Mouse (Mus musculus): ENCODE measurements at regions not wholly inside any gene's neighbourhood (a gene's known extent, or its start where the extent isn't known, plus 50 kb on each side); places are given as distances from the start of the nearest gene placed in this dataset.

DNA sequence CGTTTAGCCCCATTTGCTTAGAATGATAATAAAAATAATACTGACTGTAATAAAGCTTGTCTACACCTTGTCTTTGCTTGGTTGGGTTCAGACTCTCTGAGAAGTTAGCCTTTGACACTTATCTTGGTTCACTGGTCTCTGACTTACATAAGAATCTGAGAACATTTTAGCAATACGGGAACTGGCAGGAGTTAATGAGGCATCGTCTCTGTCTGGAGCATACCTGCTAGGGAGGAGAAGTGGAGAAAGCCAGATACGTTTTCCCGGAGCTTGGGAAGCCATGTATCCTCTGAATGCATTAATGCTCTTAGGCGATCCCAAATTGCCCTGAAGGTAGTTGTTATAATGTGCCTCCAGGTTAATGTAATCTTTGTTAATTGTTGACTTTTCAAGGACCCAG, 152.6 kb upstream of the Map3k1 start:
- TF ChIP-seq POLR2A (IDR thresholded peaks at IDR 0.05; ENCODE audit: insufficient read depth, low read depth, low read length), result no peak
- no peak for TF ChIP-seq CTCF (IDR thresholded peaks at IDR 0.05)
- no peak for TF ChIP-seq EP300 (IDR thresholded peaks at IDR 0.05; ENCODE audit: insufficient read depth, low read depth, low read length)

All from heart, adult 2 months (tissue).